Mouse (Mus musculus): ENCODE results near the gene 2700049A03Rik. TPM values are rescaled to one million over a fixed set of nuclear protein-coding genes. Genes with fewer than 3 reads are reported as not detected.

Gene 2700049A03Rik
- polyA plus RNA-seq, 1 experiment: 1.7 TPM

GRCm38 (mm10) chr12:71275906-71276595 lies 139.4 kb downstream of the 2700049A03Rik start:
- no peak for DNase-seq (ENCODE audit: low read depth in 1 of 2, low spot score in 2 of 2)
- H3K4me1 ChIP-seq (ENCODE audit: control insufficient read depth, insufficient read depth, insufficient read length): no peaks in the 10 kb centered on the region
- TF ChIP-seq CTCF (IDR thresholded peaks at IDR 0.05; ENCODE audit: extremely low read depth, insufficient read depth, insufficient read length, insufficient replicate concordance) (no peak), POLR2A (IDR thresholded peaks at IDR 0.05; ENCODE audit: low read depth, low read length) (no peak)
- H3K36me3 ChIP-seq (ENCODE audit: control insufficient read depth, insufficient read depth, low read length): no peaks in the 10 kb centered on the region
- H3K27me3 ChIP-seq (ENCODE audit: control insufficient read depth, insufficient read depth, low read length): no peaks in the 10 kb centered on the region
- no peak overlapping the region for H3K4me3 ChIP-seq (ENCODE audit: extremely low read depth, insufficient read depth, insufficient read length)
- 78% methylated on average over 8 of the region's 8 CpGs for WGBS
- H3K27ac ChIP-seq (ENCODE audit: insufficient read depth, low read length): no peak overlapping the region

GRCm38 (mm10) chr12:71279521-71280262 lies 143.0 kb downstream of the 2700049A03Rik start:
- H3K36me3 ChIP-seq (ENCODE audit: control insufficient read depth, insufficient read depth, low read length): no peaks in the 10 kb centered on the region
- no peak overlapping the region for H3K27ac ChIP-seq (ENCODE audit: insufficient read depth, low read length)
- WGBS: 76% methylated on average over 12 of the region's 12 CpGs

GRCm38 (mm10) chr12:71281201-71281768 lies 144.6 kb downstream of the 2700049A03Rik start:
- no peak for DNase-seq (ENCODE audit: low read depth in 1 of 2, low spot score in 2 of 2)
- WGBS: 84% methylated on average over 12 of the region's 12 CpGs
- Histone ChIP-seq H3K27ac (ENCODE audit: insufficient read depth, low read length) (no peak overlapping the region), H3K27me3 (ENCODE audit: control insufficient read depth, insufficient read depth, low read length) (no peaks in the 10 kb centered on the region), H3K4me3 (ENCODE audit: extremely low read depth, insufficient read depth, insufficient read length) (no peak overlapping the region), H3K36me3 (ENCODE audit: control insufficient read depth, insufficient read depth, low read length) (no peaks in the 10 kb centered on the region), H3K4me1 (ENCODE audit: control insufficient read depth, insufficient read depth, insufficient read length) (no peaks in the 10 kb centered on the region)
- TF ChIP-seq POLR2A (IDR thresholded peaks at IDR 0.05; ENCODE audit: low read depth, low read length) (no peak), CTCF (IDR thresholded peaks at IDR 0.05; ENCODE audit: extremely low read depth, insufficient read depth, insufficient read length, insufficient replicate concordance) (no peak)

More at GRCm38 (mm10) chr12:71279521-71280262, 143.0 kb downstream of the 2700049A03Rik start:
- Histone ChIP-seq H3K27me3 (ENCODE audit: control insufficient read depth, insufficient read depth, low read length) (no peaks in the 10 kb centered on the region), H3K4me3 (ENCODE audit: extremely low read depth, insufficient read depth, insufficient read length) (no peak overlapping the region), H3K4me1 (ENCODE audit: control insufficient read depth, insufficient read depth, insufficient read length) (no peaks in the 10 kb centered on the region)
- TF ChIP-seq CTCF (IDR thresholded peaks at IDR 0.05; ENCODE audit: extremely low read depth, insufficient read depth, insufficient read length, insufficient replicate concordance) (no peak), POLR2A (IDR thresholded peaks at IDR 0.05; ENCODE audit: low read depth, low read length) (no peak)
- DNase-seq (ENCODE audit: low read depth in 1 of 2, low spot score in 2 of 2): no peak

- Histone ChIP-seq H3K36me3 (ENCODE audit: control insufficient read depth, insufficient read depth, low read length) (no peaks in the 10 kb centered on the region), H3K27me3 (ENCODE audit: control insufficient read depth, insufficient read depth, low read length) (no peaks in the 10 kb centered on the region), H3K4me1 (ENCODE audit: control insufficient read depth, insufficient read depth, insufficient read length) (no peaks in the 10 kb centered on the region), H3K27ac (ENCODE audit: insufficient read depth, low read length) (no peak overlapping the region), H3K4me3 (ENCODE audit: extremely low read depth, insufficient read depth, insufficient read length) (no peak overlapping the region)
- no peak for TF ChIP-seq POLR2A (IDR thresholded peaks at IDR 0.05; ENCODE audit: low read depth, low read length)
- no peak for TF ChIP-seq CTCF (IDR thresholded peaks at IDR 0.05; ENCODE audit: extremely low read depth, insufficient read depth, insufficient read length, insufficient replicate concordance)
- DNase-seq (ENCODE audit: low read depth in 1 of 2, low spot score in 2 of 2): no peak
These were observed 148.8 kb downstream of the 2700049A03Rik start for GRCm38 (mm10) chr12:71285399-71285798.

GRCm38 (mm10) chr12:71290460-71290859 lies 153.8 kb downstream of the 2700049A03Rik start:
- Histone ChIP-seq H3K4me1 (ENCODE audit: control insufficient read depth, insufficient read depth, insufficient read length) (no peaks in the 10 kb centered on the region), H3K27ac (ENCODE audit: insufficient read depth, low read length) (no peak overlapping the region), H3K4me3 (ENCODE audit: extremely low read depth, insufficient read depth, insufficient read length) (no peak overlapping the region), H3K27me3 (ENCODE audit: control insufficient read depth, insufficient read depth, low read length) (no peaks in the 10 kb centered on the region), H3K36me3 (ENCODE audit: control insufficient read depth, insufficient read depth, low read length) (no peaks in the 10 kb centered on the region)
- no peak for TF ChIP-seq CTCF (IDR thresholded peaks at IDR 0.05; ENCODE audit: extremely low read depth, insufficient read depth, insufficient read length, insufficient replicate concordance)
- no peak for TF ChIP-seq POLR2A (IDR thresholded peaks at IDR 0.05; ENCODE audit: low read depth, low read length)
- no peak for DNase-seq (ENCODE audit: low read depth in 1 of 2, low spot score in 2 of 2)
- WGBS: 82% methylated on average over 2 of the region's 2 CpGs

Other genes starting within 250 kb of the 2700049A03Rik start
- gene Actr10, start 199.0 kb upstream of the 2700049A03Rik start, polyA plus RNA-seq (2012; rRNA removed): 7.2 and 9.4 TPM in 2 replicates
- gene Psma3, start 162.2 kb upstream of the 2700049A03Rik start, polyA plus RNA-seq (2012; rRNA removed): 9.9 and 11.0 TPM in 2 replicates
- 4.7 and 5.0 TPM in 2 replicates for gene Arid4a, start 120.9 kb upstream of the 2700049A03Rik start, polyA plus RNA-seq (2012; rRNA removed)
- not detected in 2 replicates for gene Tomm20l, start 25.4 kb upstream of the 2700049A03Rik start, polyA plus RNA-seq (2012; rRNA removed)
- 7.2 and 8.4 TPM in 2 replicates for gene Timm9, start 164 bp upstream of the 2700049A03Rik start, polyA plus RNA-seq (2012; rRNA removed)
- 4.7 and 7.2 TPM in 2 replicates for gene Dact1, start 173.0 kb downstream of the 2700049A03Rik start, polyA plus RNA-seq (2012; rRNA removed)